Mouse (Mus musculus): ENCODE measurements around the gene Tmem258. TPM values are rescaled to one million over a fixed set of nuclear protein-coding genes. Genes with fewer than 3 reads are reported as not detected.

Gene Tmem258
- polyA plus RNA-seq (2015; fragmentation: Nextera tagmentation; extraction: Ambion mirVana): 273 and 290 TPM in 2 replicates

GRCm38 (mm10) chr19:10203848-10204615 is at the start of gene Tmem258, which contains the start of gene Fen1:
Gene Tmem258, plus strand, starts transcription at chr19:10204014.
Gene Fen1, minus strand, starts transcription at chr19:10204169.

GRCm38 (mm10) chr19:10182670-10183298 is 21.0 kb upstream of the Tmem258 start, which contains the start of gene Fads1:
Gene Fads1, plus strand, starts transcription at chr19:10182888.

GRCm38 (mm10) chr19:10240654-10241305 is 37.0 kb downstream of the Tmem258 start, which contains the start of gene Myrf:
Gene Myrf, minus strand, starts transcription at chr19:10240748.

Small RNA genes within 50 kb of the gene (microRNA-seq; reads per million reads assigned to microRNA genes)
- gene Mir6993: 0.21 to 0.51 reads per million in 2 experiments

Other genes starting within 250 kb of the Tmem258 start
- gene Fth1, start 223.4 kb upstream of the Tmem258 start, polyA plus RNA-seq (2015; fragmentation: Nextera tagmentation; extraction: Ambion mirVana): 3,419 and 3,703 TPM in 2 replicates
- 1.4 and 1.5 TPM in 2 replicates for gene Best1, start 202.4 kb upstream of the Tmem258 start, polyA plus RNA-seq (2015; fragmentation: Nextera tagmentation; extraction: Ambion mirVana)
- gene Rab3il1, start 202.3 kb upstream of the Tmem258 start, polyA plus RNA-seq (2015; fragmentation: Nextera tagmentation; extraction: Ambion mirVana): 28.8 and 29.3 TPM in 2 replicates
- 14.5 and 17.0 TPM in 2 replicates for gene Fads3, start 162.4 kb upstream of the Tmem258 start, polyA plus RNA-seq (2015; fragmentation: Nextera tagmentation; extraction: Ambion mirVana)
- 11.1 and 12.7 TPM in 2 replicates for gene Fads2, start 102.3 kb upstream of the Tmem258 start, polyA plus RNA-seq (2015; fragmentation: Nextera tagmentation; extraction: Ambion mirVana)
- 17.8 and 22.6 TPM in 2 replicates for gene Fads1, start 21.1 kb upstream of the Tmem258 start, polyA plus RNA-seq (2015; fragmentation: Nextera tagmentation; extraction: Ambion mirVana)
- gene Fen1, start 155 bp downstream of the Tmem258 start, polyA plus RNA-seq (2015; fragmentation: Nextera tagmentation; extraction: Ambion mirVana): 14.4 and 16.6 TPM in 2 replicates
- gene Myrf, start 36.7 kb downstream of the Tmem258 start, polyA plus RNA-seq (2015; fragmentation: Nextera tagmentation; extraction: Ambion mirVana): 0.06 and 0.13 TPM in 2 replicates
- gene Dagla, start 100.9 kb downstream of the Tmem258 start, polyA plus RNA-seq (2015; fragmentation: Nextera tagmentation; extraction: Ambion mirVana): 1.5 and 1.7 TPM in 2 replicates
- gene Syt7, start 185.1 kb downstream of the Tmem258 start, polyA plus RNA-seq (2015; fragmentation: Nextera tagmentation; extraction: Ambion mirVana): 0.59 and 1.6 TPM in 2 replicates

All from skeletal muscle tissue, postnatal 0 days (tissue).